Mouse (Mus musculus) midbrain, embryonic 16.5 days (tissue): ENCODE measurements around the gene Pdyn. TPM values are rescaled to one million over a fixed set of nuclear protein-coding genes. Genes with fewer than 3 reads are reported as not detected.

Experiments used
- polyA plus RNA-seq: library from polyadenylated mRNA; unstranded; fragments of >200 nt; fragmentation: Nextera tagmentation; extraction: Ambion mirVana; gene quantifications from 2 replicates; pipeline ENCODE4 v1.2.1, GENCODE M21; 2015

The Pdyn gene
- polyA plus RNA-seq, 1 experiment from 2014 or later: 19.1 TPM

Other genes with a start within 250 kb of the Pdyn start
- not detected in 2 replicates for gene F830045P16Rik, start 163.2 kb downstream of the Pdyn start, polyA plus RNA-seq
- gene Sirpa, start 107.0 kb downstream of the Pdyn start, polyA plus RNA-seq: 41.3 and 45.9 TPM in 2 replicates
- gene Stk35, start 100.7 kb upstream of the Pdyn start, polyA plus RNA-seq: 6.4 and 8.0 TPM in 2 replicates